Mouse (Mus musculus): ENCODE measurements around the gene Ghdc.
"Not testable (repeated sequence)": the region's sequence is repeated elsewhere in the genome, so short reads cannot be mapped to it uniquely, and the experiment has no call there.

Ghdc gene

DNA sequence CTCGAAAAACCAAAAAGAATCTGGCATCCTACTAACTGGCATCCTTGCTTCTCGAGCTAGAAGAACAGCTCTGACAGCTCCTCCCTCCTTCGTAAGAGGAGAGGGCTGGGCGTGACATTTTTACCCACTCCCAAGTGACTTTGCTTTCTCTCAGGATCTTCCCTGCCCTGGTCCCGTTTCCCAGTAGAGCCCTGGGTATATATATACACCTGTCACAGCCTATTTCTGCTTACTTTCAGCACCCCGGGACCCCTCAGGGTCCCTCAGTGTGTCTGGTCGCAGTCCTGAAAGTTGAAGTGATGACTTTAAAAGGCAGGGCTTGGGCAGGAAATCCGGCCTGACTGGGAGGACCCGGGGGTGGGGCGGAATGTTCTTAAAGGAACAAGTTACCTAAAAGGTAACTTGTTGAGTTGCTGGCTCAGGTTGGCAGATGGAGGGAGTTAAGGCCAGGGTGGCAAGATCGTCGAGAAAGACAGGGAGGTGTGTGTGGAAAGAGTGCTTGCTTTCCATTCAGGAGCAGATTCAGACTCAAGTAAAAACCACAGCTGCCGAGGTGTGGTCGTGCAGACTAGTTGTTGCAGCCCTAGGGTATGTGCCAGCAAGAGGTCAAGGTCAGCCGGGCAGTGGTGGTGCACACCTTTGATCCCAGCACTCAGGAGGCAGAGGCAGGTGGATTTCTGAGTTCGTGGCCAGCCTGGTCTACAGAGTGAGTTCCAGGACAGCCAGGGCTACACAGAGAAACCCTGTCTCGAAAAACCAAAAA lies at the start of gene Ghdc:
TSS of gene Ghdc (minus strand) at position 312 of the 763 bp plus-strand sequence.
- DNase-seq (ENCODE audit: low read depth, low spot score), result peak; percentile 83

DNA sequence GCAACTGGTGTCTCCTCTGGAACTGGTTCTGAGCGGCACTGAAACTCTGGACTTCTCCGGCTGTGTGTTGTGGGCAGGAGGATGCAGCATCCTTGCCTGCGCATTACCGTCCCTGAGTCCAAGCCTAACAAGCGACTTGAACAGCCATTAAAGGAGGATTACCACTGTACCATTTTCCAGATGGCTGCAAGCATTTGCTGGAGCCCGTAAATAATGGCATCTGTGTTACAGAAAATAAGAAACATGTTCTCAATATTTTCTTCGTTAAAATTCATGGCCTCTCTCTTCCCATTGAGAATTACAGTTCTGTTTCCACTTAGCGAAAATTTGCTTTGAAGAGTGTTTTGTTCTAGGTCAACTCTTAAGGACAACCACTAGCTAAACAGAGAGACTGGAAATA lies 49.3 kb upstream of the Ghdc start:
- no peak for DNase-seq (ENCODE audit: low read depth, low spot score)

DNA sequence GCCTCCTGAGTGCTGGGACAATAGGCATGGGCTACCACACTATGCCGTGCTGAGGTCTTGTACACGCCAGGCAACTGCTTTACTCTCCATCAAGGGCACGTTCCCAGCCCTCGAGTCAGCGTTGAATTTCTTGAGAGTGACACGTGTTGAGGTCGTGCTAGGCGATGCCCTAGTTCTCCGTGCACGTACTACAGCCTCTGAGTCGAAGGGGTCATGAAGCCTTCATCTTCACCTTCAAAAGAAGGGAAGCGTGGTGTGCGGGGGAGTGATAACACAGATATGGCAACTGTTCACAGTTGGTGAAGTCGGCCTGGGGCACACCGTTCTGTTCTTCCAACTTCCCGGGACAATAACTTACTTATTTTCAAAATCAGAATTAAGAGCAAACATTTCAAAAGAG lies 48.9 kb upstream of the Ghdc start:
- DNase-seq (ENCODE audit: low read depth, low spot score), result peak; percentile 63

DNA sequence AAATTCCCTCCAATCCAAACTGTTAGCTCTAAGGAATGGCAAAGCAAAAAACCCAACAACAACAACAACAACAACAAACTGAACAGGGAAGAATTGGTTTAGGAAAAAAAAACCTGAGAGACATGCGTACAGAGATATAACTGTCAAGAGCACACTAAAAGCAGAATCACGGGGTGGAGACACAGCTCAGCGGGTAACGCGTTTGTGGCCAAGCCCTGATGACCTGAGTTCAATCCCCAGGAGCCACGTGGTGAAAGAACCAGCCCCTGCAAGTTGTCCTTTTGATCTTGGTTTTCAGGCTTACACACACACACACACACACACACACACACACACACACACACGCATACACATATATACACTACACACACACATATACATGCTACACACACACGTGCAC lies 48.3 kb upstream of the Ghdc start:
- peak; percentile 51 for DNase-seq (ENCODE audit: low read depth, low spot score)

DNA sequence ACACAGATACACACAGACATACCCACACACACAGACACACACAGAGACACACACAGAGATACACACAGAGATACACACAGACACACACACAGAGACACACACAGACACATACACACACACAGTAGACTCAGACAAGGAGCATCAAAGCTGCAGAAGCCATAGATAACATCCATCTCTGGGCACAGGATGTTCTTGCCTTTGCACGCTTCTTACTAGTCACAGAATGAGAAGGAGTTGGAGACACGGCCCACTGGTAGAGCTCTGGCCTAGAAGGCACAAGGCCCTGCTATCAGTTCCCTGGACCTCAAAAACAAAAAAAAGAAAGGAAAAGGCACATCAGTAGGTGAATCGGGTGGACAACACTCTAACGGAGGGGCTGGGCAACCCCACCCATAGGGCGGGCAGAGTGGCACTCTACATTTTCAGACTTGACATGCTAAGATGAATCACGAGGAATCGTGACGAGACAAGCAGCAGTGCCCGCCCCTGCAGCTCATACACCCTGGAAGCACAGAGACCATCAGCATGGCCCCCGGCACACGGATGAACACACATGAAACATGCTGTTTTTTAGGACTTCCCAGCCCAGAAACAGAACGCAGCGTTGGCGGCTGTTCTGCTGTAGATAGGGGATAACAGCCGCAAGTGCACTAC lies 47.7 kb upstream of the Ghdc start:
- peak; percentile 69 for DNase-seq (ENCODE audit: low read depth, low spot score)

DNA sequence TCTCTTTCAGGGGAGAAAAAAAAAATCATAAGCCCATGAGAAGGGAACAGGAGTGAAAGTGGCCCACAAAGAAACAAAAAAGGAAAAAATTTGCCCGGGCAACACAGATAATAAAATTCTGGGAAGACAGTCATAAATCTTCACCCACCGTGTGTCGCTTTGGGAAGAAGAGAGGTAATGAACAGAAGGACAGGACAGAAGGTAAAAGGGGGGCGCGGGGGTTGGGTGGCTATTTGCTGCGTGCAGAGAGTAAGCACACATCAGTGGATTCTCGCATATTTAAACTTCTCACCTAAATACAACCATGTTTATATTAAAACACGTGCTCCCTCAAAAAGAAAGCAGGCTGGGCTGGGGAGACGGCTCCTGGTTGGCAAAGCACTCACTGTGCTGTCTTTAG lies 46.6 kb upstream of the Ghdc start:
- no peak for DNase-seq (ENCODE audit: low read depth, low spot score)

DNA sequence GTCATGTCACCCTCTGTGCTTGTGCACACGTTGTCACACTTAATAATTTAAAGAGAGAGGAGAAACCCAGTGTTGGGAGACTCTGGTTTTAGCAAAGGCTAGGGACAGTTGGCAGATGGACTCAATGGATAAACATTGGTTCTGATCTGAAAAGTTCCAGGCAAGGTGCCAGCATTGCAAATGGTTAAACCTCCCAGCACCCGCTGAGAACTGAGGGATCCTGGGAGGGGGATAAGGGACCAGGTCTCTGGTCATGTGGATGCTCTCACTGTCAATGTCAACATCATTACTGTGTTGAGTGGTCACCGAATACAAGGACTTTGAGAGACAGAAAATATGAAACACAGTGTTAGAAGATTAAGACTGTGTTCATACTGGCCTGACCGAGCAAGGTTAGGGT lies 46.0 kb upstream of the Ghdc start:
- DNase-seq (ENCODE audit: low read depth, low spot score), result no peak

DNA sequence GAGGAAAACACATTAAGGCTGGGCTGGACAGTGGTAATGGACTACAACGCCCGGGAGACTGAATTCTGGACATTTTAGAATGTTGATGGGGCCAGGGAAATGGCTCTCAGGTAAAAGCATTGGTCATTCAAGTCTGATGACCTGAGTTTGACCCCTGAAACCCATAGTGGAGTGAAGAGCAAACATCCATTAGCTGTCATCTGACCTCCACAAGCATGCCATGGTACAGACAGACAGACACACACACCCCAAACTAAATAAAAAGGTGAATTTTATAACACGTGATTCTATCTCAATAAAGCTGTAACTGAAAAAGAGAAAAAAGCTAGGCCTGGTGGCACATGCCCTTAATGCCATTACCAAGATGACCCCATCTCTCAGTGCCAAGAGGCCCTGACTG lies 45.6 kb upstream of the Ghdc start:
- DNase-seq (ENCODE audit: low read depth, low spot score), result no peak

DNA sequence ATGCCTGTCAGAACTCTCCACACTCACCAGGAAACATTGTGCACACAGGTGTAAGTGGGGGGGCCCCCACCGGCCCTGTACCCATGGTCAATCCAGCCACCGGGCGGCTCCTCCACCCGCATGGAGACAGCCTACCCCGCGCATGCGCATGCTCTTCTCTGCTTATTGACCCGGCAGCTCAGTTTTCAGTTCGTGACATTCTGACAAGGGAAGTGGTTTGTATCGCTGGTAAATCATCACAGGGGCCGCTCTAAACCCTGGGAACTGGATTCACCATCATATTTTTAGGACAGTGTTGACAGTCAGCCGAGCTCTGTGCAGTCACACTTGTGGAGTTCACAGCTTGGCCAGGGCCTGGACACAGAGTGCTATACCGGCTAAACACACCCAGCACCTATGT lies 43.7 kb upstream of the Ghdc start:
- DNase-seq (ENCODE audit: low read depth, low spot score), result peak; percentile 91

DNA sequence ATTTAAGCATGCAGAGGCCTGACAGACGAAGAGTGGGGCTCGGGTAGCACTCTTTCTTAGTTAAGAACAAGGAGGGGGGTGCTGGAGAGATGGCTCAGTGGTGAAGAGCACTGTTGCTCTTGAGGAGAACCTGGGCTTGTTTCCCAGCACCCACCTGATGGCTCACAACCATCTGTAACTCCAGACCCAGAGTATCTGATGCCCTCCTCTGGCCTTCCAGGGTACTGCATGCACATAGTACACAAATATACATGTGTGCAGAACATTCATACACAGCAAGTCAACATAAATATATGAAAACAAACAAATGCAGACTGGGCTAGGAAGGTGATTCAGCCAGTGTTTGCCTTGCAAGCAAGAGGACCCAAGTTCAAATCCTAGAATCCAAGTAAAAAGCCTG lies 40.4 kb upstream of the Ghdc start:
- DNase-seq (ENCODE audit: low read depth, low spot score), result peak; percentile 54

DNA sequence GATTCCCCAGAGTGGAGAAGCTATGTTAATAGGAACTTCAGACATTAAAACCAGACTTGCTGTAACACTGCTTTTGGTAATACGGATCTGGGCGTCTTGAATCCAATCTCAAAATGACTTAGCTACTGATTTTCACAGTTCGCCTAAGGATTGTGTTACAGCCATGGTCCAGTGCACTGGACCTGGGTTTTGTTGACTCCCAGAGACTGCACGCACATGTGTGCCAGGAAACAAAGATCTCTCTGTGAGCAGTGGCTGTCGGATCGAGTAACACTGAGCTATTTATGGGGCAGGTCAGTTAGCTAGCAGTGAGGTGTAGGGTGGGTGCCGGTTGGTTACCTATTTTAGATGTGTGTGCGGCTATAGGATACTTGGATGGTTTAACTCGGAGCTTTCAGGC lies 39.8 kb upstream of the Ghdc start:
- DNase-seq (ENCODE audit: low read depth, low spot score), result no peak

DNA sequence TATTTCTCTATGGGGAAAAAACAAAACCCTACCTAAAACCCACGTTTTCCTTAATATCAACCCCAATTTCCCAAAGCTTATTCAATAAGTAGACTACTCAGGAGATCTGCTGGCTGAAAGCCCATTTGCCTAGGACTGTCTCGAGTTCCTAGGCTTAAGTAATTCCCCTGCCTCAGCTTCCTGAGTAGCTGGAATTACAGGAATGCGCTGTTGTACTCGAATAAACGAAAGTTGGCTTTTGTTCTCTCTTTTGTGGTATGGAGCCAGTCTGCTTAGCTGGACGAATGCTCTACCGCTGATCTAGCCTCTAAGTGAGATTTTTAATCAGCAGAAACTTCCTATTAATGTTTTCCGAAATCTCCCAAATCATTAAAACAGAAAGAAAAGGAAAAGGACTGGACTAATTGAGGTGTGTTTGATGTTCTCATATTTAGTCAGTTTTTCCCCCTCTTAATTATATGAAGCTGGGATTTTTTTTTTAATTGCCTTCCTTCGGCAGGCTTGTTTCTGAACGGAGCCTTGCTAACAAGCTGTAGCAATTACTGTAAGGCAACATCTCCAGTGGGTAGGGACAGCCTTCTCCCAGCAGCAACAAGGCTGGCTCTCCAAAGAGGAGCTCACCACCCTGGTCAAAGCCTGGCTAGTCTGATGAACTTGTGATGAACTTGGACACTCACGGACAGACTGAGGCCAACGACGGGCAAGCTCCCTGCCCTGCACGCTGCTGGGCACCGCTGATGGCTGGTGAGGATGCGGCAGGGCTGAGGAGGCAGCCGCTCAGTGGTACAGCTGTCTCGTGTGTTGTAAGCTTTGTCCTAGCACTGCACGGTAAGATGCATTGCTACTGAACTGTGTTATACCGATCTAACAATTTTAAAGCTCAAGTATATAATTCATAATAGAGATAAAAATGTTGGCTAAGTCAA lies 35.9 kb upstream of the Ghdc start:
- DNase-seq (ENCODE audit: low read depth, low spot score), result no peak

DNA sequence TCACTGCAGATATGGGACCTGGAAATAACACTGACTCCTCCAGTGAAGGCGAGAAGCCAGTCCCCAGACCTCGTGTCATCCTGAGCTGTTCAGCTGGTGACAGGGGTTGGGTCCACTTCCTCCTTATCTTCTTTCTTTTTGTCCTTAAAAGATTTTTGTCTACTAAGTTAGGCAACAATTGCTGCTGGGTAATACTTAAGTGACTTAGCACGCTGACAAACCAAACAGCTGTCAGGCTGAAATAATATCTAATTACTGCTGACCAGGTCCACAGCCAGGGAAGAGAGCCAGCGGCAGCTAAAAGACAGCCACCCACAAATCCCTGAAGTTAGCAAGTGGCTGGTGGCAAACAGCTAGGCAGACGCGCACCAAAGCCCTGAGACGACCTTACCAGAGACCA lies 34.8 kb upstream of the Ghdc start:
- no peak for DNase-seq (ENCODE audit: low read depth, low spot score)

DNA sequence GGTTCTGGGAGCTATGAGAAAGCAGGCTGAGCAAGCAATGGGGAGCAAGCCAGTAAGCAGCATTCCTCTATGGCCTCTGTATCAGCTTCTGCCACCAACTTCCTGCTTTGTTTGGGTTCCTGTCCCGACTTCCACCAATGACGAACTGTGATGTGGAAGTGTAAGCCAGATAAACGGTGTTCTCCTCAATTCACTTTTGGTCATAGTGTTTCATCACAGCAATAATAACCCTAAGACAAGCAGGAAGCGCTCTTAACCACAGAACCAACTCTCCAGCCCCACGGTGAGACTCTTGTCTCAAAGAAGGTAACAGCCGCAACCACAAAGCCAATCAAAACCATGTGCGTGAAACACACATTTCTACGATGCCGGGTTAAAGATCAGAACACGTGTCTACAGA lies 33.7 kb upstream of the Ghdc start:
- DNase-seq (ENCODE audit: low read depth, low spot score), result peak; percentile 75

DNA sequence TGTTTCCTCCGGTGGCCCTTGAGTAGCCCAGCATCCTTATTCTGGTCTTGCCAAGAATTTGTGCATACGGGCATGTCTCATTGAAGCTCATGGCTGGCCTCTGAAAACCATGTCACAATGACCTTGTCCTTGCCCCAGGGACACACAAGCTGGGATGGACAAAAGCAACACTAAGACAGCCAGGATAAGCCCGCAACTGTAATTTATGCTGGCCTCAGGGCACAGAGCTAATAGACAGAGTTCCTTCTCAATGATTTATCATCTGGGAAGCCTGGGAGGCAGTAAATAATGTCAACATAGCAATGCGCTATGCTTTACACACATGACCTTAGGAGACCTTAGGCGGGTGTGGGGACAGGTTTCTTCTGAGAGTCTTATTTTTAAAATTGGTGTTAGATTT lies 28.7 kb upstream of the Ghdc start:
- no peak for DNase-seq (ENCODE audit: low read depth, low spot score)

DNA sequence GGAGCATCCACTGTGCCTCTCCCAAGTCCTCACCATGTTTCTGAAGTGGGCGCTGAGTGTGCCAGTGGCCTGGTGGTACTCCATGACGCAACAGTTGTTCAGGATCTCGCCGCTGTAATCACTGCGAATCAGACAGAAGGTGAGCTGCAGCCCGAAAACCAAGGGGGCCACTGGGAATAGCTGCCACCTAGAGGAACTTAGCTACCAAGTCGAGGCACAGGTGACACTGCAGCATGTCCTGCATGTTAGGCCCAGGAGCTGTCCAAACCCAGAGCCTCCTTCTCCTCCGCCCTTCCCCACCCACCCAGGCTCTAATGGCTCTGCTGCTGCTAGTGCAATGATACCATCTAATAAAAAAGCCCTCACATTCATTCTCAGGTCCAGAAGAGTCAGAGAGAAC lies 25.8 kb upstream of the Ghdc start:
- DNase-seq (ENCODE audit: low read depth, low spot score), result no peak

DNA sequence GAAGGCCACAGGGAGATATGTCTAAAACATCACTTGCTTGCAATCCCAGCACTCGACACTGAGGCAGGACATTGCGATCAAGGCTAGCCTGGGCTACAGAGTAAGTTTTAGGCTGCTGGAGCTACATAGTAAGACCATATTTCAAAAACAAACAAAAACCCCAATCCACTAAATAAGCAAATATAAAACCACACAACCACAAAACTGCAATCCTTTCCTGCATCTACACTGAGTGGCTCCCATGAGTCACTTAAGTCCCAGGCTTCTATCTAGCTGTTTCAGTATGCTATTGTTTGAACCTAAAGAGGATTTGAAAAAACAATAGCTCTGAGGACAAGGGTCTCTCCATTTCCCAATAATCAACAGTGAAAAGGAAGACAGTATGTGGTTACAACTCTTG lies 24.6 kb upstream of the Ghdc start:
- DNase-seq (ENCODE audit: low read depth, low spot score), result no peak

DNA sequence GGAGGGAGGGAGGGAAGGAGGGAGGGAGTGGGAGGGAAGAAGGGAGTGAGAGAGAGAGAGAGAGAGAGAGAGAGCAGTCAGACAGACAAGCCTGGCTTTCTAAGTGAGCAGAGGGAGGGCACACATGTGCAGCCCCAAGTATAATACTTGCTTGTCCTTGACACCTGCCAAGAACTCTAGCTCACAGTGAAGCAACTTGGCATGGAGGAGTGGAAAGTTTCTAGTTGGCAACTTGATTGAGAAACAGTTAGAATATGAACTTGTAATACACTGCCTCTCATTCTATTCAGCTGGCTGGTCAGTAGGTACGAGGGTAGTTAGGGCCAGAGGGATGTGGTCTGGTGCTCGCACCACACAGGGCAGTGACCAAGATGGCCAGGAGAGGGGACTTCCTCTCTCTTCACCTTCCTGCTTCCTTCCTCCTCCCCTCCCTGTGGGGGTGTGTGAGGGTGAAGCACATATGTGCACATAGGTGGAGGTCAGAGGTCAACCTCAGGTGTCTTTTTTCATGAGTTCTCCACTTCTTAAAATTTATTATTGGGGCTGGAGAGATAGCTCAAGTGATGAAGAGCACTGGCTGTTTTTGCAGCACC lies 20.8 kb upstream of the Ghdc start:
- DNase-seq (ENCODE audit: low read depth, low spot score), result no peak

DNA sequence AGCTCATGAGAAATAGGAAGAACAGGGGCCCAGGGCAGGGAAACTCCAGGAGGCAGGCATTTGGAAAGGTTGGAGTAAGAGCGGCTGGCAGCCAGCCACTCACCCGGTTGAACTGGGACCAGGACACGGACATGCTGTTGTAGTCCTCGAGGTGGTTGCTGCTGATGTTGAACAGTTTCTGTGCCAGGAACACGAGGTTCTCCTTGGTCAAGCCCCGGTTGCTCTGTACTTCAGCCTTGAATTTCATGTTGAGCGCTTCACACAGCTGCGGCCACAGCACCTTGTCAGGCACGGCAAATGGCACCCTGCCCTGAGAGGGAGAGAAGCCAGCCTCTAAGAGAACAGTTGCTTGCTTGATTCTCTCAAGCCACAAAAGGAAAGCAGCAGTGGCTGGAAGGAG lies 19.9 kb upstream of the Ghdc start:
- not testable (repeated sequence) for DNase-seq (ENCODE audit: low read depth, low spot score)

DNA sequence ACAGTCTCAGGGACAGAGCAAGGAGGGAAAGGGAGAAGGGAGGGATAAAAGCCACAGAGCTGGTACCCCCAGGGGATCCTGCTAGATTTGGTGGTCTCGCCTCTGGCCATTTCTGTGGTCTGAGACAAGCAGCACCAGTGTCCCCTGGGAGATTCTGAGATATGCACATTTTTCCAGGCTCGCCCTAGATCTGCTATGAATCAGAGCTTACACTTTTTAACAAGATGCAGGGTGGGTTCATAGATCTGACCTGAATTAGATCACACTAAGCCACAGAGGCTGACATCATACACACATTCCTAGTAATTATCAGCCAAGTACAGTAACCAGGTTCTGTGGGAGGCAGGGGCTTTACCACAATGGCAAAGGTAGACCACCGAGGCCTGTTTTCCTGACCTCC lies 18.9 kb upstream of the Ghdc start:
- no peak for DNase-seq (ENCODE audit: low read depth, low spot score)

DNA sequence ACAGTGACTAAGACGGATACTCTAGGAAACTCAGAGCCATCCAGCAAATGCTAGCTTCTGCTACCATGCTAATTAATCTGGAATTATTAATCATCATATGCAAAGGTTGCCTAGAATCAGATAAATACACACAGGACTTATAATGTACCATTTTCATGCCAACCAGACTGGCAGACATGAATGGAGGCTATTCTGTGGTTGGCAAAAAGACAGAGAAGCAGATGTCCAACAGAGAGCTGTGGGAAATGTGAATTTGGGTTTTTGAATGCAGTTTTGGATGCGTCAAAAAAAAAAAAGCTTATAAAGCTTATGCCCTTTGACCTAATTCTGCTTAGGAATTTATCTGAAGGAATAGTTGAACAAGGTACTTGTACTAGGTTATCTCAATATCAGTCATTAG lies 15.0 kb upstream of the Ghdc start:
- no peak for DNase-seq (ENCODE audit: low read depth, low spot score)

DNA sequence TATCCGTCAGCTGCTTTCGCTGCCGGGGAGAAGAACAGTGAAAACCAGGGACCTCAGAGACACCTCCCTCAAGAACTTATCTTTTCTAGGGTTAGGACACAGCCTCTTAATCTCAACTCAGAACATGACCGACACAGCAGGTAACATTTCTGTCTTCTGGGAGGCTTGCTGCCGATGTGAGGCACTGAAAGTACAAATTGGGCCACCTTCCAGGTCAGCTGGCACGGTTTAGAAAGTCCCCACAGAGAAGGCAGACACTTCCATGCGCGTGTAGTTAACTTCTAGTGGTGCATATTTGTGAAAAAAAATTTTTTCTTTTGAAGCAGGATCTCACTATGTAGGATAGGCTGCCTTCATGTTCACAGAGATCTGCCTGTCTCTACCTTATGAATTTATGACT lies 13.5 kb upstream of the Ghdc start:
- no peak for DNase-seq (ENCODE audit: low read depth, low spot score)

All from CD4-positive, CD25-positive, alpha-beta regulatory T cell, adult 2 months (primary cell).